Mouse (Mus musculus): ENCODE measurements around the gene Spesp1.
A peak's percentile ranks its signal among the peaks of the same experiment; 100 is the strongest.

Spesp1 gene

GRCm38 (mm10) chr9:62250296-62250695 is 31.7 kb downstream of the Spesp1 start:
- ATAC-seq (ENCODE audit: insufficient number of reproducible peaks, low FRiP score, low TSS enrichment), result no peak

DNA sequence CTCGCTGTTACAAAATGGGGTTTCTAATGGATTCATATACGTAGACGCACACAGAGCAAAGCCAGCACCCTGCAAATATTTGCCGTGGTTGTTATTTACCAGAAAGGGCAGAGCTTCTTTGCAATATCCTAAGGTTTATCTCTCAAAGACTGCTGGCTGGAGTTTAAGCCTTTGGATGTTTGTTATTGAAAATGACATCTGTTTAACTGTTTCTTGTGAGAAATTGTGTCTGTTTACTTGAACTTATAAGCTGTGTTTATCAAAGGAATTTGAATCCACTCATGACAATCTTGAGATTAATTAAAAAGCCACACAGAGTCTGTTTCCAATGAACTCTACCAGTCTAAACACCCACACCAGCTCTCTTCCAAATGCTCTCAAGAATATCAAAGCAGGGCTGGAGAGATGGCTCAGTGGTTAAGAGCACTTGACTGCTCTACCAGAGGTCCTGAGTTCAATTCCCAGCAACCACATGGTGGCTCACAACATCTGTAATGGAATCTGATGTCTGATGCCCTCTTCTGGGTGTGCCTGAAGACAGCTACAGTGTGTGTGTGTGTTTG is 35.5 kb downstream of the Spesp1 start:
- ATAC-seq (ENCODE audit: insufficient number of reproducible peaks, low FRiP score, low TSS enrichment), result no peak

DNA sequence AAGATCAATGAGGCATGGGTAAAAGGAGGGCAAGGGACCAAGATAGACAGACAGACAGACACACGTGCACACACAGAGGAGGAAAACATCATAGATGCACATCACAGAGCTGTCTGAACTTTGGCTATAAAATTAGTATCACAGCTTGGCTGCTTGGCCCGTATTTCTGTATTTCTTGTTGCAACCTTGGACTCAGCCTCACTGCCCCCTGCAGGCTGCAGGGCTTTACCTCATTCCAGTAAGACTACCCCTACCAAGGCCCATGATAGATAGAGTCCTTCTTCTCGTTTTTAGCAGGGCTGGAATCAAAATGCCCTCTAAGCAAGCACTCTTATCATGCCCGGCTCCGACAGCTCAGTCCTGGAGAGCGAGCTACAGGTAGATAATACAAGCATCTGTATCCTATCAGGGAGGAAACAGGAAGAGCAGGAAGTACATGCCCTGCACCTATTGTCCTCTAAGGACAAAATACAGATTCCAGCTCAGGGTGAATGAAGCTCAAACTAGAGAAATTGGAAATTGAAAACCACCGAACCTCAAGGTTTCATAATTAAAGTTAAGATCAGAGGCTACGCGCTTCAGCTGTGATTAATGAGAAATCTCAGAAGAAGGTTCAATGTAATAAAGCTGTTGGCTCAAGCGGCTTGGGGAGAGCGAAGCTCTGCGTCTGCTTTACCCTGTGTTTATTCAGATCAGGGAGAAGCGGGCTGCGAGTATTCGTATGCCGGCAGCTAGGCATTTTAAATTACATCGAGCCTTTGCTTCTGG is 36.2 kb downstream of the Spesp1 start:
- ATAC-seq (ENCODE audit: insufficient number of reproducible peaks, low FRiP score, low TSS enrichment), result no peak

DNA sequence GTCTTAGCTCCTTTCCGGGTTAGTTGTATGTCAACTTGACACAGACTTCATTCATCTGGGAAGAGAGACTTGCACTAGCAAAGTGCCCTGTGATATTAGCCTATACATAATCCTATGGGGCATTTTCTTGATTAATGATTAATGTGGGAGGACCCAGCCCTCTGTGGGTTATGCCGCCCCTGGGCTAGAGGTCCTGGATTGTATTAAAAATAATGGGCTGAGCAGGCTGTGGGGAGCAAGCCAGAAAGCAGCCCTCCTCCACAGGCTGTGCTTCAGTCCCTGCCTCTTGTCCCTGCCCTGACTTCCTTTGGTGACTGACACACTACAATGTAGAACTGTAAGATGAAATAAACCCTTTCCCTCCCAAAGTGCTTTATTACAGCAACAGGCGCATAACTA is 37.4 kb downstream of the Spesp1 start:
- ATAC-seq (ENCODE audit: insufficient number of reproducible peaks, low FRiP score, low TSS enrichment), result no peak

DNA sequence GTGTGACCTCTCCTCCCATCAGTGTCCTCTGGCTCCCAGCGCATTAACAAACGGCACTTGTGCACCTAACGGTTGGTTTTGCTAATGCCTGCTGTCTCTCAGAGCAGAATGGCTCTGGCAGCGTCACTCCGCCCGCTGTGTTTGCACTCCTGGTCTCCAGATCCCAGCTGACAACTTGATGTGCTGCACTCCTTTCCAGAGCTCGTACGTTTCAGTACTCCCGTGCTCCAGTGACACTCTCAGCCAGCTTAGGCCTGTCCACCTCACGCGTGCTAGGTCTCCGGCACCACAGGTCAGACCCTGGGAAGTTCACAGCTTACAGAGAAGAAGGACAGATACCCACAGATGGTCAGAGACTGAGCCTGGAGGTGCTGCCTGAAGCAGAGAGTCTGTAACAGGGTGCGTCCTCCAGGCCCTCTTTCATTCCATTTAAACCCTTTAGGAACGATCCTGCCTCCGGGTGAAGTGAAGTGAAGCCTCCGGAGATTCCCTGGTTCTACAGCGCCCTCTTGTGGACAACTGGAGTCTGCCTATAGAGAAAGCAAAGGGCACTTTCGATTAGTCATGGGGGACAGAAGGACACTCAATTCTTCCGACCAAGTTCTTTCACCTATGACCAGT is 37.9 kb downstream of the Spesp1 start:
- ATAC-seq (ENCODE audit: insufficient number of reproducible peaks, low FRiP score, low TSS enrichment), result peak; percentile 80; the same call in 1 of the 2 replicates

DNA sequence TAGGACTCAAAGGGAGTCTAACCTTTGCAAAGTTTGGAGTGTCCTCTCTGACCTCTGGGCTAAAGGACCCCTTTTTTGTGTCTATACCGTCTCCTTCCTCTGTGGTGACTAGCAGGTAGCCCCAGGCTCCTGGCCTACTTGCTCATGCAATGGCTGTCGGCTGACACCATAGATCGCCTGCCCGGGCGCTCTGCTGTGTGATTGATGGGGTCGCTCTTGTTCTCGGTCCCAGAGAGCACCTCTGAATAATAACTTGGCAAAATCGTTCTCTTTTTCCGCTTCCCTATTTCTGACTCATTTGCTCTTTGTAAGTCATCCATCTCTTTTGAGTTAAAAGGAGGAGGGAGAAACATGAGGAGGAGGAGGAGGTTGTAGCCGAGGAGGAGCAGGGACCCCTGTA is 42.0 kb downstream of the Spesp1 start:
- no peak for ATAC-seq (ENCODE audit: insufficient number of reproducible peaks, low FRiP score, low TSS enrichment)

DNA sequence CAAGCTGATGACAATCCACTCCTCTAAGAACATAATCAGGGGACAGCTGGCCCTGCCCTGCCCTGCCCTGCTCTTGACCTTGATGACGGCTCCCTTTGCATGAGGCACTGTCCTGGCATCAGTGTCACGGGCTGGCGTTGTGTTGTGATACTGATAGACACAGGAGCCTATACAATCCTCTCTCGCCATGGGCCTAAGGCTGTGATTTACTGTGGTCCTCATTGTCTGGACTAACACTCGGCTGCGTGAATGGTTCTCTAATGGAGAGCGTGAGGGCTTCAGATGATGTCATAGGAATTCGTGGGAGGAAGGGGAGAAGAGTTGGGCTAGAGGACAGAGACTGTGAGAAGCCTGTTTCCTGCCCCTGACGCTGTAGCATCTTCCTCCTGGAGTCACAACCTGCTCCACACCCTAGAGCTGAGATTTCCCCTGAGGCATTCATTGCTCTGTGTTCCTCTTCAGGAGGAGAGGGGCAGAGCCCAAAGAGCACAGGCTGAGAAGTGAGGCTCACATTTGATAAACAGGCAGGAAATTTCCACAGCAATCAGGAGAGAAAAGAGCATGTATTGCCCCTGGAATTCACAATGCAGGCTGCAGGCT is 44.5 kb downstream of the Spesp1 start:
- no peak for ATAC-seq (ENCODE audit: insufficient number of reproducible peaks, low FRiP score, low TSS enrichment)

- no peak for ATAC-seq (ENCODE audit: insufficient number of reproducible peaks, low FRiP score, low TSS enrichment)
These were observed 46.5 kb downstream of the Spesp1 start for GRCm38 (mm10) chr9:62235501-62235900.

- ATAC-seq (ENCODE audit: insufficient number of reproducible peaks, low FRiP score, low TSS enrichment), result no peak
These were observed 49.4 kb downstream of the Spesp1 start for GRCm38 (mm10) chr9:62232649-62233048.

DNA sequence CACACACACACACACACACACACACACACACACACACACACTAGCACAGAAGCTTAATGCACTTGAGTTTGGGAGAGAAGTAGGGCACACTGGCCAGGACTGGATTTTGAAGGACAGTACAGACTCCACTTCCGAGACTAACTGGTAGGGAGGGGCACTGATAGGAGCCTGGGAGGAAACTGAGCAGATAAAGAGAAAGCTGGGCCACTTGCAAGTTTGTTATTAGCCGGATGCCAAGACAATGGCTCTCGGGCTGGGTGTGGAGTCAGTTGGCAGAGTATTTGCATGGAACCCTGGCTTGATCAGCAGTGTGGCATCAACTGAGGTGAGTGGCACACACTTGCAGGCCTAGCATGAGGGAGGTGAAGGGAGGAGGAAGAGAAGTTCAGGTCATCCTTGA is 51.0 kb downstream of the Spesp1 start:
- ATAC-seq (ENCODE audit: insufficient number of reproducible peaks, low FRiP score, low TSS enrichment), result no peak

GRCm38 (mm10) chr9:62229985-62230384 is 52.0 kb downstream of the Spesp1 start:
- no peak for ATAC-seq (ENCODE audit: insufficient number of reproducible peaks, low FRiP score, low TSS enrichment)

DNA sequence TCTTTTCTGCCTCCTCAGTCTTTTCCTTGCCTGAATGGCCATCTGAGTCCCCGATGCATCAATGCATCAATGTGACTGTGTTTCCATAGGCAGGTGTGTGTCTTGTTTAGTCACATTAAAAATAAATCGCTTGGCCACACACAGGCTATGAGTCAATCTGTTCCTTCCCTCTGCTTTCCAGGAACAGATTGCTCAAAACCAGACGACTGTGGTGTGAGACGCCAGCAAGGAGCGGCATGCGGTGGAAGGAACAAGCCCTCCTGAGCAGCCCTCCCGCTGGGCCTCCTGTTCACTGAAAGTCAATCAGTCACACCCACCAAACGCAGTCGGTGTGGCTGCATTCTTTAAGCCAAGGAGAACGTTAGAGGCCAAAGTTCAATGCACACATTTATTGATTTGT is 59.5 kb downstream of the Spesp1 start:
- peak; percentile 64; the same call in 1 of the 2 replicates for ATAC-seq (ENCODE audit: insufficient number of reproducible peaks, low FRiP score, low TSS enrichment)

- no peak; the same call in 1 of the 2 replicates for ATAC-seq (ENCODE audit: insufficient number of reproducible peaks, low FRiP score, low TSS enrichment)
These were observed 60.0 kb downstream of the Spesp1 start for GRCm38 (mm10) chr9:62222029-62222428.
